Mouse (Mus musculus): Measurements from ENCODE around the gene Canx. TPM values are rescaled to one million over a fixed set of nuclear protein-coding genes. Genes with fewer than 3 reads are reported as not detected.
"Not testable (repeated sequence)": the region's sequence is repeated elsewhere in the genome, so short reads cannot be mapped to it uniquely, and the experiment has no call there.

Gene Canx
- 241 and 250 TPM in 2 replicates for polyA plus RNA-seq (2015; fragmentation: Nextera tagmentation; extraction: Ambion mirVana)

DNA sequence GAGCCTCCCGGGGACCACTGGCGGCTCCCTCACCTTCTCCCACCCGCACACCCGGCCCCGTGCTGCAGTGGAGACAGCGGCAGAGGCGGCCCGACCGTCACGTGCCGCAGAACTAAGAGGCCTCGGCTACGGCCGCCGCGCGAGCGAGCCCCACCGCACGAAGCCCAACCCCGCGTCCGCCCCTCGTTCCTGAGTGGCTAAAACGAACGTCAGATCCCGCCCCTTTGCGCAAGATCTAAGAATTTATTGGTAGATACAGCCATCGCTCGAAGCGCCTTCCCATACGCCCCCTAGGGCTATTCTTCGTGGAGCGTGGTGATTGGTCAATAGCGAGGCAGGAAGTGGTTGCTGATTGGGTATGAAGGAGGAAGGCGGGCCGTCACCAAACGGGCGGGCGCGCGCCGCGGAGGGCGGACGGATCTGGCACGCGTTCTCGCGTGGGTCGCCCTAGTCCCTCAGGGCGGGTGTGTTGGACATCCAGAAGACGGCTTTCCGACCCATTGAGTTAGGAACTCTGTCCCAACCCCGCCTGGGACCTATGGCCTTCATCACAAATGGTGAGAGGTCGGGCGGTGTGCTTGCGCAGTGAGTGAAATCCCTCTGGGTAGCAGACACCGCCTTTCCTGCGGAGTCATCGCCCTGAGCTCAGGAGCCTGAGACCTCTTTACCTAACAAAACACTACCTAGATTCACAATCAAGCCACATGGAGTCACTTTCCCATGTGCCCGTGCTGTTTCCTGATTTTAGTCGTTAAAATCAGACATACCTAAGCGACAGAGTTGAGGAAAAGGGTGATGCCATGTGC is at the start of gene Canx:
Gene Canx, minus strand, starts transcription at position 178 of the 806 bp plus-strand sequence.
- Histone ChIP-seq H3K4me1 (peaks cover 38% of the 10 kb centered on the region), H3K36me3 (no peaks in the 10 kb centered on the region), H3K27me3 (no peaks in the 10 kb centered on the region), H3K4me2 (replicated peaks) (peak within 1 kb of the TSS; percentile 58), H3K27ac (replicated peaks) (peak within 1 kb of the TSS; percentile 91), H3K9ac (replicated peaks) (peak within 1 kb of the TSS; percentile 94), H3K4me3 (peak within 1 kb of the TSS; percentile 93), H3K9me3 (no peaks in the 10 kb centered on the region)
- WGBS, result under 1% methylated on average over 64 of the region's 64 CpGs
- peak; percentile 99 for ATAC-seq (replicated peaks)

DNA sequence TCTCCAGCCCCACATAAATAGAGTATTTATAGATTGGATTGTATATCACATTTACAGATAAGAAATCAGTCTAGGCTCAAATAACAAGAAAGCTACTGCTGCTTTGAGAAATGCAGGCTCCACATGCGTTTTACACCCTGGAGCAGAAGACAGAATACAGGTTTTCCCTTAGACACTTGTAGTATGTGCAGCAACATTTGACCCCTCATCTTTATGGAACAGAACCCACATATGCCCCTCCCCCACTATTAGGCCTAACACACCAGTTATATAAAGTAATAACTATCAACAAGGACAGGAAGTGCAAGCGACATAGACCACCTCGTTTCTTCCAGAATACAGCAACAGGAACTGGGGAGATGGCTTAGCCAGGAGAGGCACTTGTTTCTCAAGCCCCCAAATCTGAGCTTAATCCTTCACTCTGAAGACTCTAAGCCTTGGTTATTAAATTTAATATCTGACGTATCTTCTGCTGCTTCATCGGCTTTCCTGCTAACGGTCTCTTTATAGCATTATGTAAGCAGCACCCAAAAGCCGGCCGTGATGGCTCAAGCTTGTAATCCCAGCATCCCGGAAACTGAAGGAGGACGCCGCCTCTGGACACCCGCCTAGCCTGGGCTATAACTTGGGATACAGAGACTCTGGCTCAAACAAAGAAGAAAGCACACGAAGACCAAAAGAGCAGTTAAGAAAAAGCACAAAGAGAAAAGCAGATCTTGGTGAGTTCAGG is 49.0 kb upstream of the Canx start:
- 86% methylated on average over 13 of the region's 13 CpGs for WGBS
- no peak overlapping the region for H3K9ac ChIP-seq (replicated peaks)
- H3K4me2 ChIP-seq (replicated peaks), result no peak overlapping the region
- no peak overlapping the region for H3K4me3 ChIP-seq
- H3K27ac ChIP-seq (replicated peaks), result no peak overlapping the region
- no peaks in the 10 kb centered on the region for H3K9me3 ChIP-seq
- peaks cover 5% of the 10 kb centered on the region for H3K36me3 ChIP-seq
- no peaks in the 10 kb centered on the region for H3K27me3 ChIP-seq
- peaks cover 26% of the 10 kb centered on the region for H3K4me1 ChIP-seq
- ATAC-seq (replicated peaks), result no peak

DNA sequence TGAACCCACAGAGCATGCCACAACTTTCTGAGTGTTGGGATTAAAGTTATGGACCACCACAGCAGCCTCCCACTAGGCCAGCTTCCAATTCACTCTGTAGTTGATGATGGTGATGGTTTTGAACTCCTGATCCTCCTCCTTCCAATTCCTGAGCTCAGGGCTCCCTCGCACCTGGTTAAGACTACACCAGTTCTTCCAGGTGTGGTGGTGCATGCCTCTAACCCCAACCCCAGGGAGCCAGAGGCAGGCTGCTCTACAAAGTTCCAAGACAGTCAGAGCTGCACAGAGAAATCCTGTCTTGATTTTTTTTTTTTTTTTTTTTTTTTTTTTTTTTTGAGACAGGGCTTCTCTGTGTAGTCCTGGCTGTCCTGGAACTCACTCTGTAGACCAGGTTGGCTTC is 48.1 kb upstream of the Canx start:
- Histone ChIP-seq H3K36me3 (no peaks in the 10 kb centered on the region), H3K4me3 (no peak overlapping the region), H3K27ac (replicated peaks) (no peak overlapping the region), H3K4me2 (replicated peaks) (no peak overlapping the region), H3K9me3 (no peaks in the 10 kb centered on the region), H3K9ac (replicated peaks) (no peak overlapping the region), H3K4me1 (peaks cover 21% of the 10 kb centered on the region), H3K27me3 (no peaks in the 10 kb centered on the region)
- ATAC-seq (replicated peaks), result no peak
- WGBS, result 93% methylated on average over 1 of the region's 1 CpGs

DNA sequence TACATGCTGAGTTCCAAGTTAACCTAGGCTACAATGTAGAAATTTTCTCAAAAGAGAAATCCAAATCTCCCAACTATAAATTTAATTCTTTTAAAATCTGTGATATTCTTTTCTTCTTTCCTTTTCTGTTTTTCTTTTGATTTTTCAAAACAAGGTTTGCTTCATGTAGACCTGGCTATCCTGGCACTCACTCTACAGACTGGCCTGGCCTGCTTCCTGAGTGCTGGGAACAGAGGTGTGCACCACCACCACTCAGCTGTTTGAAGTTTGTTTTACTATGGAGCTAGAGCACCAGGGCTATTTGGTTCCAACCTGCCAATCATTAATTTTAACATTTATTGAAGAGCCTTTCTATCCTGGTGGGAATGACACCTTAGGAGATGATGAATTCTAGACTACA is 47.6 kb upstream of the Canx start:
- Histone ChIP-seq H3K9ac (replicated peaks) (no peak overlapping the region), H3K4me2 (replicated peaks) (no peak overlapping the region), H3K9me3 (no peaks in the 10 kb centered on the region), H3K4me3 (no peak overlapping the region), H3K36me3 (no peaks in the 10 kb centered on the region), H3K27ac (replicated peaks) (no peak overlapping the region), H3K27me3 (no peaks in the 10 kb centered on the region), H3K4me1 (peaks cover 21% of the 10 kb centered on the region)
- no peak for ATAC-seq (replicated peaks)

- Histone ChIP-seq H3K27me3 (no peaks in the 10 kb centered on the region), H3K36me3 (no peaks in the 10 kb centered on the region), H3K4me2 (replicated peaks) (peak overlapping the region; percentile 50; the same call in 1 of the 2 replicates), H3K9ac (replicated peaks) (peak overlapping the region; percentile 49), H3K9me3 (no peaks in the 10 kb centered on the region), H3K4me3 (no peak overlapping the region; the same call in 1 of the 2 replicates), H3K4me1 (peaks cover 21% of the 10 kb centered on the region), H3K27ac (replicated peaks) (peak overlapping the region; percentile 82)
- ATAC-seq (replicated peaks), result no peak
- 98% methylated on average over 1 of the region's 1 CpGs for WGBS
Observed at GRCm38 (mm10) chr11:50371911-50372310, 46.4 kb upstream of the Canx start.

DNA sequence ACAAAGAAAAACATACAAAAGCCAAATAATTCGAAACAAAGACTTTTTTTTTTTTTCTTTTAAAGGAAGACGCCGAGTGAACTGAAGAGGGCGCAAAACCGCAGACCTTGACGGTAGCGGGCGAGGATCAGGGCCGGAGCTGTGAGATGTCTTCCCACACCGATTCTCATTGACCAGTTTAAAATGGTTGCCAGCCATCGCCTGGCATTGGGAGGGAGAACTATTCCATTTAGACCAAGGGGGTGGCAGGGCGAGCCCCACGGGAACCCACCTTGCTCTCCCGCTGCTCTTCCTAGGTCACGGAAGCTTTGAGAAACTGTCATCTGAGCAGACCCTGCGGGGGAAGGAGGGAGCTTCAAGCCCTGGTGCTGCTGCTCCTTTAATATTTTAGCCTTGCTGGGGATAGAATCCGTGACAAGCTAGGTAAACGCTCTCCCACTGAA is 45.9 kb upstream of the Canx start:
- no peaks in the 10 kb centered on the region for H3K9me3 ChIP-seq
- WGBS, result under 1% methylated on average over 18 of the region's 18 CpGs

GRCm38 (mm10) chr11:50370969-50371368 is 45.5 kb upstream of the Canx start:
- Histone ChIP-seq H3K9ac (replicated peaks) (peak overlapping the region; percentile 49), H3K9me3 (no peaks in the 10 kb centered on the region), H3K27ac (replicated peaks) (peak overlapping the region; percentile 82), H3K4me2 (replicated peaks) (peak overlapping the region; percentile 50), H3K4me3 (peak overlapping the region; percentile 35; the same call in 1 of the 2 replicates), H3K4me1 (peaks cover 13% of the 10 kb centered on the region), H3K27me3 (no peaks in the 10 kb centered on the region), H3K36me3 (no peaks in the 10 kb centered on the region)
- WGBS, result 56% methylated on average over 4 of the region's 4 CpGs
- ATAC-seq (replicated peaks), result peak; percentile 61

More for the DNA sequence above, 45.9 kb upstream of the Canx start:
- H3K27ac ChIP-seq (replicated peaks), result peak overlapping the region; percentile 82
- no peaks in the 10 kb centered on the region for H3K36me3 ChIP-seq
- H3K27me3 ChIP-seq, result no peaks in the 10 kb centered on the region
- peak overlapping the region; percentile 50 for H3K4me2 ChIP-seq (replicated peaks)
- ATAC-seq (replicated peaks), result peak; percentile 47
- H3K4me1 ChIP-seq, result peaks cover 18% of the 10 kb centered on the region
- H3K4me3 ChIP-seq, result peak overlapping the region; percentile 35
- H3K9ac ChIP-seq (replicated peaks), result peak overlapping the region; percentile 49

GRCm38 (mm10) chr11:50369360-50369911 is 44.0 kb upstream of the Canx start:
- 87% methylated on average over 5 of the region's 5 CpGs for WGBS
- ATAC-seq (replicated peaks), result no peak
- Histone ChIP-seq H3K4me2 (replicated peaks) (no peak overlapping the region), H3K9ac (replicated peaks) (no peak overlapping the region), H3K36me3 (no peaks in the 10 kb centered on the region), H3K27me3 (no peaks in the 10 kb centered on the region), H3K4me1 (peaks cover 13% of the 10 kb centered on the region), H3K9me3 (no peaks in the 10 kb centered on the region), H3K27ac (replicated peaks) (no peak overlapping the region), H3K4me3 (no peak overlapping the region)

- H3K27me3 ChIP-seq, result no peaks in the 10 kb centered on the region
- WGBS, result 92% methylated on average over 9 of the region's 9 CpGs
- H3K4me2 ChIP-seq (replicated peaks), result no peak overlapping the region
- H3K4me3 ChIP-seq, result no peak overlapping the region
- ATAC-seq (replicated peaks), result no peak
- no peaks in the 10 kb centered on the region for H3K9me3 ChIP-seq
- H3K36me3 ChIP-seq, result no peaks in the 10 kb centered on the region
- H3K27ac ChIP-seq (replicated peaks), result no peak overlapping the region
- no peak overlapping the region for H3K9ac ChIP-seq (replicated peaks)
- H3K4me1 ChIP-seq, result peaks cover 13% of the 10 kb centered on the region
Observed at GRCm38 (mm10) chr11:50367531-50367930, 42.1 kb upstream of the Canx start.

GRCm38 (mm10) chr11:50365322-50365721 is 39.8 kb upstream of the Canx start:
- Histone ChIP-seq H3K36me3 (no peaks in the 10 kb centered on the region), H3K27me3 (no peaks in the 10 kb centered on the region), H3K4me2 (replicated peaks) (no peak overlapping the region), H3K9ac (replicated peaks) (no peak overlapping the region), H3K4me1 (0 out of 2 replicates have a peak, but pooled peaks cover under 1% of the 10 kb centered on the region), H3K4me3 (no peak overlapping the region), H3K27ac (replicated peaks) (no peak overlapping the region), H3K9me3 (no peaks in the 10 kb centered on the region)
- ATAC-seq (replicated peaks), result no peak

DNA sequence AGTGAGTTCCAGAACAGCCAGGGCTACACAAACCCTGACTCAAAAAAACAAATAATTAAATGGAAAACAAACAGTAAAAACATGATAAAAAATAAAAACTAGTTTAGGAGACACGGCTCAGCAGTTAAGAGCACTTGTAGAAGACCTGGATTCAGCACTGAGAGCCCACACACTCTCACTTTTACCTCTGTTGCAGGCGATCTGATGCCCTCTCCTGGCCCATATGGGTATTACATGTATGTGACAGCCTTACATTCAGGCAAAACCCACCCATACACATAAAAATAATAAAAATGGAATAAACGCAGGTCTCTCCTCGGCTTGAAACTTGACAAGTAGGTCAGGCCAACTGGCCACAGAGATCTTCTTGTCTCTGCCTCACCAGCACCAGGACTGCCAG is 39.1 kb upstream of the Canx start:
- Histone ChIP-seq H3K4me3 (no peak overlapping the region), H3K4me1 (peaks cover 1% of the 10 kb centered on the region; the same call in 1 of the 2 replicates), H3K9ac (replicated peaks) (no peak overlapping the region), H3K27me3 (no peaks in the 10 kb centered on the region), H3K36me3 (no peaks in the 10 kb centered on the region), H3K27ac (replicated peaks) (no peak overlapping the region), H3K4me2 (replicated peaks) (no peak overlapping the region), H3K9me3 (no peaks in the 10 kb centered on the region)
- peak; percentile 77 for ATAC-seq (replicated peaks)
- 8% methylated on average over 4 of the region's 4 CpGs for WGBS

DNA sequence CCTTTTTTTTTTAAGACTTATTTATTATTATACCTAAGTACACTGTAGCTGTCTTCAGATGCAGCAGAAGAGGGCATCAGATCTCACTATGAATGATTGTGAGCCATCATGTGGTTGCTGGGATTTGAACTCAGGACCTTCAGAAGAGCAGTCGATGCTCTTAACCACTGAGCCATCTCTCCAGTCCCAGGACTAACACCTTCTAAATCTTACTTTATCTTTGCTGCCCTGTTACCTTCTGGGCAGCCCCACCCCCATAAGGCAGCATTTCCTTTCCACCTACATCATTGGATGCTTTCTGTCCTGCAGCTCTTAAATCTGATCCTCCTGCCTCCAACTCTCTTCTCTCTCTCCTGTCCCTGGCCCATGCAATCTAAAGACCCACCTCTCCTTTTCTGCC is 35.8 kb upstream of the Canx start:
- H3K4me1 ChIP-seq; H3K36me3 ChIP-seq; H3K9ac ChIP-seq (replicated peaks); H3K4me2 ChIP-seq (replicated peaks); ATAC-seq (replicated peaks); H3K27ac ChIP-seq (replicated peaks); H3K4me3 ChIP-seq; H3K9me3 ChIP-seq; H3K27me3 ChIP-seq: not testable (repeated sequence)
- WGBS, result 85% methylated on average over 1 of the region's 1 CpGs
